Mouse (Mus musculus): ENCODE results near the gene Boll.
A peak's percentile ranks its signal among the peaks of the same experiment; 100 is the strongest.
"Not testable (repeated sequence)": the region's sequence is repeated elsewhere in the genome, so short reads cannot be mapped to it uniquely, and the experiment has no call there.

Boll gene

GRCm38 (mm10) chr1:55363044-55363565 lies at the start of gene Boll:
Gene Boll (minus strand): TSS chr1:55363469.
- peak; percentile 94 for DNase-seq (ENCODE audit: low read depth, low spot score)

- DNase-seq (ENCODE audit: low read depth, low spot score) = no peak
Measured at GRCm38 (mm10) chr1:55412569-55412968, 49.3 kb upstream of the Boll start.

DNA sequence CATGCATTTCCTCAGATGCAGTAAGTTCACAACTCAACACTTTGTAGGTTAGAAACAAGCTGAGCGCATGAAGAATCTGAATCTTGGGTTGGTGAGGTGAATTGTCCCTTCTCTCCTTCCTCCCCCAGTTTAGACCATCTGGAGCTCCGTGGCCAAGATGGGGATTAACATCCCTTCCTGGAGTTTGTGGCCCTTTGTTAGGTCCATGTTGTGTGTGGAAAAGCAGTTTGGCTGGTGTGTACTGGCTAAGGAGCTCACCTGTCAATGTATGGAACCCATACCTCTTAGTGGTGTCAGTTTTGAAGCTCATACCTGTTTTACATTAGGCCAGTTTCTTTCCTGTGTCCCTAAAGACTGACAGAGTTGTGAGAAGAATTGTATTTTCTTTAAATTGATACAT lies 47.8 kb upstream of the Boll start:
- no peak for DNase-seq (ENCODE audit: low read depth, low spot score)

DNA sequence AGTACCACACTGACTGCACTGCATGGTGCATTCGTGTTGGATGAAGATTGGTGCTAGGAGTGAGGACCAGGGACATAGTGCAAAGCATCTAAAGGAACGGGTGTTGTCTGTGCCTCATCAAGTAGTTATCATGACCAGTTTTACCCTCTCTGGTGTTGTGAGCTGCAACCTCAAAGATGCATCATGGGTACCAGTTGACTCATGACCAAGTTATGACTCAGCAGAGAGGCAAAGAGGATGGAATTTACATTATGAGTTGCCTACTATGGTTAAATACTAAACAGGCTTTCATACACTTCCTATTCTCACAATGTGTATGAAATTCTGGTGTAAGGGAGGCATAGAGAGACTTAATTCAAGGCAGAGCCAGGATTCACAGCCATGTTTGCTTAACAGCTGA lies 47.4 kb upstream of the Boll start:
- peak; percentile 31 for DNase-seq (ENCODE audit: low read depth, low spot score)

- DNase-seq (ENCODE audit: low read depth, low spot score) = peak; percentile 45
Measured at GRCm38 (mm10) chr1:55406531-55407375, 43.5 kb upstream of the Boll start.

- DNase-seq (ENCODE audit: low read depth, low spot score) = no peak
Measured at GRCm38 (mm10) chr1:55406023-55406413, 42.7 kb upstream of the Boll start.

DNA sequence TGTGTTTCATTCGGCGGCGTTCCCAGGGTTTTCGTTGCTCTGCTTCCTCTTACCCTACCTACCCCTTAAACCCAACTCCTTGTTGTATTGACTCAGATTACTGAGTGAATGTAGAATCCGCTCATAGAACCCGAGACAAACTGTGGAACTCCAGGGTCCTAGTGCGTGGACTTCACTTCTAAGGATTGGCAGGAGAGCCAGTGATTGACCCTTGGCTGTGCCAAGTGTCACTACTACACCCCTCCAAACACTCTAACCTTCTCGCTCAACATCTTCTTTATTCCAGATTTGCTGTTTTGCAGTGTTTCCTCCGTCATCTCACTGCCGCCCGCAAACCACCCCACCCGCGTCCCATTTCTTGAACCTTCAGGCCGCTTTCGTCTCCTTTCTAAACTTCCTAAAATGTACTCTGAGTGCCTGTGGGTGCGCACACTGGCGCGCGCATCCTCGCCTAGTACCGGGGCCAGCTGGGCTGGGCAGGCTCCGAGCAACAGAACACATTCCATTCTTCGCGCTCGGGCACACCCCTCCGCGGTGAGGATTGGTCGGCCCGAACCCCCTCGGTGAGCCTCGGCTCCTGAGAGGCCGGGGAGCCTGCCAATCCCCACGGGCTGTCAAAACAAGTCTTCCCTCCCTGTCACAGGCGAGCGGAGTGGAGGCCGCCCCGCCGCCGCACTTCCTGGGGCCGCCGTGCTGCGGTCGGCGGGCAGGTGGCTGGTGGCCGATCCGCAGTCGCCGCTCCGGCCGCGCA lies 42.2 kb upstream of the Boll start, which contains the start of gene Plcl1:
Gene Plcl1, plus strand, starts transcription at position 650 of the 751 bp plus-strand sequence.
- peak; percentile 97 for DNase-seq (ENCODE audit: low read depth, low spot score)

- peak; percentile 87 for DNase-seq (ENCODE audit: low read depth, low spot score)
Measured at GRCm38 (mm10) chr1:55404439-55404838, 41.2 kb upstream of the Boll start.

- DNase-seq (ENCODE audit: low read depth, low spot score) = no peak
Measured at GRCm38 (mm10) chr1:55399891-55400290, 36.6 kb upstream of the Boll start.

- DNase-seq (ENCODE audit: low read depth, low spot score) = peak; percentile 89
Measured at GRCm38 (mm10) chr1:55383114-55383773, 20.0 kb upstream of the Boll start.

GRCm38 (mm10) chr1:55380527-55380926 lies 17.3 kb upstream of the Boll start:
- no peak for DNase-seq (ENCODE audit: low read depth, low spot score)

GRCm38 (mm10) chr1:55372626-55373025 lies 9.4 kb upstream of the Boll start:
- peak; percentile 27 for DNase-seq (ENCODE audit: low read depth, low spot score)

DNA sequence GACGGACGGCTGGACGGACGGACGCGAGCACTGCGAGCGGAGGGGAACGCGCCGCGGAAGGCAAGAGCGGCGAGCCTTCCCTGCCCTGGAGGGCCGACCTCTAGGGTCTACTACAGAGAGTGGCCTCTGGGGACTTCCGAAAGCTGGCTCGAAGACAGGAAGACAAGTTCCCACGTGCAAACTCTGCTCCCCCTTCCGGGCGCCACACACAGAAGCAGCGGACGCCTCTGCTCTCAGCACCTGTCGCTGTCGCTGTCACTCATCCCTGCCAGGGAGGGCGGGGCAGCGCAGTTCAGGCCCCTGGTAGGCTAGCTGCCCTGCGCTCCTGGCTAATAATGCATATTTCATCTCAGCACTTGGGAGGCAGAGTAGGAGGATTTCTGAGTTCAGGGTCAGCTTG lies 317 bp upstream of the Boll start:
- DNase-seq (ENCODE audit: low read depth, low spot score) = peak; percentile 92

- no peak for DNase-seq (ENCODE audit: low read depth, low spot score)
Measured at GRCm38 (mm10) chr1:55362634-55363033, 635 bp downstream of the Boll start.

GRCm38 (mm10) chr1:55351914-55352313 lies 11.4 kb downstream of the Boll start:
- DNase-seq (ENCODE audit: low read depth, low spot score) = not testable (repeated sequence)

- DNase-seq (ENCODE audit: low read depth, low spot score) = not testable (repeated sequence)
Measured at GRCm38 (mm10) chr1:55325496-55325895, 37.8 kb downstream of the Boll start.

- peak; percentile 31 for DNase-seq (ENCODE audit: low read depth, low spot score)
Measured at GRCm38 (mm10) chr1:55301077-55301476, 62.2 kb downstream of the Boll start.

- no peak for DNase-seq (ENCODE audit: low read depth, low spot score)
Measured at GRCm38 (mm10) chr1:55279081-55279480, 84.2 kb downstream of the Boll start.

- DNase-seq (ENCODE audit: low read depth, low spot score) = peak; percentile 23
Measured at GRCm38 (mm10) chr1:55265447-55265846, 97.8 kb downstream of the Boll start.

DNA sequence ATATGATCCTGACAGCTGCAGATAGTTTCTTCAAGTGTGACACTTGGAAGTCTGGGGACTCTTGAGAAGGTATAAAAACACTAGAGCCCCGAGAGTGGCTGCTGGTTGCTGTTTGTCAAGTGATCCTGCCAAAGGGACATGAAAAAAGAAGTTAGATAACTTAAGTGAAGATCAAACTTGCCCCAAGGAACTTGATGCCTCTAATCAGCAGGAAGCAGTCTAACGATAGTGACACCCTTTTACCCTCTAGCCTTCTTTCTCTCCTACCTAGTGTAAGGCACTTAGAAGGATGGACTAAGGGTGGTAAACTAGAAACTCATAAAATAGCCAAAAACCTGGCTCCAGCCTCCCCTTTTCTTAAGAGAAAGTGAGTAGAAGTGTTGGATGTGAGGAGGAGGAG lies 98.9 kb downstream of the Boll start:
- DNase-seq (ENCODE audit: low read depth, low spot score) = no peak

DNA sequence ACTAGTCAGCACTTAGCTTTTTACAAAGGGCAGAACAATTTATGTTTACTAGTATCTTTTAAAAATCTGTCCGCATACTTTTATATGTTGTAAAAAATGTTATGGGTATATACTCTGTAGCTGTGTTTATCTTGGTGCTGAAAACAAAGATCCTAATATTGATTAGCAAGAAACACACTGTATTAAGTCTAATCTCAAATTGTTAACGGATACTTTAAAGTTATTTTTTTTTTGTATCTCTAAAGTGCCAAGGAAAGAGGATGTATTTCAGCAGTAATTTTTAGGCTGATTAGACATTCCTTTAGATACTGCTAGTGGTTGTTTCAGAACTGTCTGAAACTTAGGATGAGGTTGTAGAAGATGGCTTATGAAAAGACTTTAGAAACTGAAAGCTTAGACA lies 116.9 kb downstream of the Boll start:
- DNase-seq (ENCODE audit: low read depth, low spot score) = no peak

DNA sequence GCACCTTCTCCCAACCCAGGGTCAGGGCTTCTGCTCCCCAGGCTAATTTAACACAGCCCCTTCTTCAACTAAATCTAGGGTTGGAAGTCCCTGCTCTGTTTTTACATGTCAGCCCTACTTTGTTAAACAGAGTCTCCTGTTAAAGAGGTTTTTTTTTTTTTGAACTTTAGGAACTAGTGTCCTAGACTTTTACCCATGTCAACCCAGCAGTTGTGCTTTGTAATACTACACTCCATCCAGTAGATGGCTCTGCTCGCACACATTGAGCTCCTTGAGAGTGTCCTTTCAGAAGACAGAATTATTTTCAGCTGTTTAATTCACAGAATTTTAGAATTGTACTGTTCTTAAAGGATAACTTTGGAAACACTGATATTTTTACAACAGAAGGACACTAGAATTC lies 124.0 kb downstream of the Boll start:
- DNase-seq (ENCODE audit: low read depth, low spot score) = peak; percentile 84

All from CD4-positive, CD25-positive, alpha-beta regulatory T cell, adult 2 months (primary cell).